20 mouse cellular contexts compared by ENCODE assay signal in the genomic region with DNA sequence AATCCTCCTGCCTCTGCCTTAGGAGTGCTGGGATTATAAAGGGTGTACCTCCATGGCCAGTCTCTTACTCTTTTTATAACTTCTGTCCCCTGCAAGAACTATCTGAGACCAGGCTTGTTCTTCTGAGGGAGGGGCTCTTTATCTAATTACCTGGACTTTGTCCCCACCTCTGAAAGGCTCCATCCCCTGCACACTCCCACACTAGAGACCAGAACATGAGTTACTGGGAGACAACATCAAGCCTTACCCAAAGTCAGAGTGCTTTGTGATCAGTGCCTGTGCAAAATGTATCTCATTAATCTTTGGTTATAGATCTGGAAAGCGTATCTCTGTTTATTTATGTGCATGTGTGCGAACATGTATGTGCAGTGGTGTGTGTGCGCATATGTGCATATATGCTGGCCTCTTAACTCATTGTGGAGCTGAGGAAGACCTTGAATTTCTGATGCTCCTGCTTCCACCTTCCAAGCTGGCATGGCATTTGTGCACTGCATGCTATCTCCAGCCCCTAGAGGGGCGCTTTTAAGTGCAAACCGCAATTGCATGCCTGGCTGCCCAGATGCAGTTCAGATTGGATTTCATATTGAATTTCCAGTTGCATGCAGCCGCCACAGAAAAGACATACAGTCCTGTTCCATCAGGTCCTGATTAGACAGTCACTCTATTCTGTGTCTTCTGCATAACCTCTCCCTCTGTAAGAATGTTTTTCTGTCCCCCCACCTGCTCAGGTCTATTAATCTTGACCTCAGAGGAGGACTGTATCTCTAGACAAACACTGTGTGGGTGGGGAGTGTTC. TPM values are rescaled to one million over a fixed set of nuclear protein-coding genes. Genes with fewer than 3 reads are reported as not detected.
DNase-seq lines count a peak whose midpoint lies in the region; ATAC-seq and TF ChIP-seq lines count a peak whose summit lies in the region.
"Had no signal": no experiment of that assay in that cellular context is flagged by ENCODE, and none has a peak within 500 bp of the region (broad histone marks: within the 10 kb centered on the region; RNA-seq: fewer than 3 reads in every experiment).

No protein-coding gene starts in this region.

- no peaks in the 10 kb centered on the region for H3K27me3 ChIP-seq in kidney, postnatal 0 days (ENCODE audit: insufficient read depth, low read length)
- no peaks in the 10 kb centered on the region for H3K27me3 ChIP-seq in kidney, adult 2 months (replicated peaks; ENCODE audit: control insufficient read depth, insufficient read depth, low read length)
- H3K27me3 ChIP-seq in embryonic facial prominence, embryonic 13.5 days = no peaks in the 10 kb centered on the region
- no peaks in the 10 kb centered on the region for H3K27me3 ChIP-seq in hindbrain, embryonic 14.5 days (ENCODE audit: control insufficient read depth, insufficient read depth, low read length)
- H3K27me3 ChIP-seq in midbrain, embryonic 15.5 days (replicated peaks) = no peaks in the 10 kb centered on the region
- no peaks in the 10 kb centered on the region for H3K27me3 ChIP-seq in liver, embryonic 11.5 days (replicated peaks; ENCODE audit: control insufficient read depth, insufficient read depth, low read length)
- H3K27me3 ChIP-seq: limb, embryonic 13.5 days had no signal

- H3K4me2 ChIP-seq in kidney, postnatal 0 days (ENCODE audit: low read length) = no peak overlapping the region
- no peak overlapping the region for H3K4me2 ChIP-seq in embryonic facial prominence, embryonic 13.5 days
- H3K4me2 ChIP-seq in hindbrain, embryonic 14.5 days (replicated peaks) = no peak overlapping the region
- no peak overlapping the region for H3K4me2 ChIP-seq in midbrain, embryonic 15.5 days
- no peak overlapping the region for H3K4me2 ChIP-seq in liver, embryonic 11.5 days
- H3K4me2 ChIP-seq: limb, embryonic 13.5 days had no signal

- no peak for TF ChIP-seq CTCF in kidney, postnatal 0 days (IDR thresholded peaks at IDR 0.05; ENCODE audit: low read depth)
- TF ChIP-seq CTCF in kidney, adult 2 months (conservative IDR thresholded peaks at IDR 0.05; ENCODE audit: insufficient read depth, insufficient read length, low read depth, low read length) = no peak

- peak; percentile 63 for ATAC-seq in kidney, postnatal 0 days (replicated peaks; ENCODE audit: low FRiP score, low read depth)
- ATAC-seq in embryonic facial prominence, embryonic 13.5 days (ENCODE audit: insufficient number of reproducible peaks, insufficient read depth, low FRiP score, low TSS enrichment, low read depth) = no peak
- no peak for ATAC-seq in hindbrain, embryonic 14.5 days (ENCODE audit: low FRiP score)
- no peak; the same call in 1 of the 2 replicates for ATAC-seq in midbrain, embryonic 15.5 days (replicated peaks)
- no peak for ATAC-seq in erythroblast, adult 5-6 weeks (replicated peaks; ENCODE audit: low FRiP score, poor library complexity, severe bottlenecking)
- no peak for ATAC-seq in liver, embryonic 11.5 days (replicated peaks; ENCODE audit: low FRiP score)
- ATAC-seq: inflammation-experienced regulatory T-cells, adult 6 months had no signal

- H3K4me3 ChIP-seq in kidney, postnatal 0 days (replicated peaks; ENCODE audit: low read depth, low read length) = no peak overlapping the region
- H3K4me3 ChIP-seq in kidney, adult 2 months (ENCODE audit: insufficient read depth, low read depth, low read length) = no peak overlapping the region
- no peak overlapping the region for H3K4me3 ChIP-seq in embryonic facial prominence, embryonic 13.5 days
- H3K4me3 ChIP-seq in hindbrain, embryonic 14.5 days (replicated peaks; ENCODE audit: low read length) = no peak overlapping the region
- no peak overlapping the region for H3K4me3 ChIP-seq in midbrain, embryonic 15.5 days
- no peak overlapping the region for H3K4me3 ChIP-seq in liver, embryonic 11.5 days (ENCODE audit: low read depth, low read length)
- H3K4me3 ChIP-seq: erythroblast, embryonic 14.5 days; heart, adult 2 months; limb, embryonic 13.5 days had no signal

- H3K4me1 ChIP-seq in kidney, postnatal 0 days (replicated peaks; ENCODE audit: insufficient read depth, low read length) = no peaks in the 10 kb centered on the region
- no peaks in the 10 kb centered on the region for H3K4me1 ChIP-seq in kidney, adult 2 months (ENCODE audit: control insufficient read depth, insufficient read depth, low read length)
- peaks cover 16% of the 10 kb centered on the region for H3K4me1 ChIP-seq in embryonic facial prominence, embryonic 13.5 days
- no peaks in the 10 kb centered on the region for H3K4me1 ChIP-seq in hindbrain, embryonic 14.5 days (replicated peaks; ENCODE audit: control insufficient read depth, insufficient read depth, low read length)
- no peaks in the 10 kb centered on the region for H3K4me1 ChIP-seq in midbrain, embryonic 15.5 days
- H3K4me1 ChIP-seq in liver, embryonic 11.5 days (replicated peaks; ENCODE audit: control insufficient read depth, insufficient read depth, low read length) = peaks cover 4% of the 10 kb centered on the region
- H3K4me1 ChIP-seq: limb, embryonic 13.5 days had no signal

- no peaks in the 10 kb centered on the region for H3K36me3 ChIP-seq in kidney, postnatal 0 days (ENCODE audit: insufficient read depth, low read length)
- H3K36me3 ChIP-seq in kidney, adult 2 months (ENCODE audit: control insufficient read depth, insufficient read depth, low read length) = no peaks in the 10 kb centered on the region
- no peaks in the 10 kb centered on the region for H3K36me3 ChIP-seq in embryonic facial prominence, embryonic 13.5 days
- H3K36me3 ChIP-seq in hindbrain, embryonic 14.5 days (replicated peaks; ENCODE audit: control insufficient read depth, insufficient read depth) = no peaks in the 10 kb centered on the region
- H3K36me3 ChIP-seq in midbrain, embryonic 15.5 days (replicated peaks) = no peaks in the 10 kb centered on the region
- H3K36me3 ChIP-seq in liver, embryonic 11.5 days (ENCODE audit: control insufficient read depth, insufficient read depth, low read length) = no peaks in the 10 kb centered on the region
- H3K36me3 ChIP-seq: limb, embryonic 13.5 days had no signal

- TF ChIP-seq POLR2A in kidney, adult 2 months (IDR thresholded peaks at IDR 0.05; ENCODE audit: low read depth, low read length) = no peak

- WGBS in kidney, postnatal 0 days = 52% methylated on average over 6 of the region's 6 CpGs
- 61% methylated on average over 6 of the region's 6 CpGs for WGBS in kidney, adult 2 months
- 58% methylated on average over 6 of the region's 6 CpGs for WGBS in embryonic facial prominence, embryonic 13.5 days
- whole genome bisulfite sequencing in hindbrain, embryonic 14.5 days = 81% methylated on average over 6 of the region's 6 CpGs
- 80% methylated on average over 6 of the region's 6 CpGs for WGBS in midbrain, embryonic 15.5 days
- 85% methylated on average over 6 of the region's 6 CpGs for WGBS in liver, embryonic 11.5 days

- no peak overlapping the region for H3K27ac ChIP-seq in kidney, postnatal 0 days
- H3K27ac ChIP-seq in kidney, adult 2 months (ENCODE audit: insufficient read depth, low read depth, low read length) = no peak overlapping the region
- 0 out of 2 replicates have a peak overlapping the region, but pooled peaks have one; percentile 11 for H3K27ac ChIP-seq in embryonic facial prominence, embryonic 13.5 days
- H3K27ac ChIP-seq in hindbrain, embryonic 14.5 days = peak overlapping the region; percentile 70
- H3K27ac ChIP-seq in midbrain, embryonic 15.5 days = peak overlapping the region; percentile 24; the same call in 1 of the 2 replicates
- no peak overlapping the region for H3K27ac ChIP-seq in liver, embryonic 11.5 days (ENCODE audit: low read depth, low read length)
- H3K27ac ChIP-seq: heart, adult 2 months; limb, embryonic 13.5 days had no signal

- no peak overlapping the region for H3K9ac ChIP-seq in kidney, postnatal 0 days (ENCODE audit: low read depth, low read length)
- no peak overlapping the region for H3K9ac ChIP-seq in embryonic facial prominence, embryonic 13.5 days
- no peak overlapping the region for H3K9ac ChIP-seq in hindbrain, embryonic 14.5 days
- H3K9ac ChIP-seq in midbrain, embryonic 15.5 days = no peak overlapping the region
- no peak overlapping the region for H3K9ac ChIP-seq in liver, embryonic 11.5 days (ENCODE audit: low read depth, low read length)
- H3K9ac ChIP-seq: limb, embryonic 13.5 days had no signal

- H3K9me3 ChIP-seq in kidney, postnatal 0 days (replicated peaks; ENCODE audit: low read length) = no peaks in the 10 kb centered on the region
- H3K9me3 ChIP-seq in embryonic facial prominence, embryonic 13.5 days = no peaks in the 10 kb centered on the region
- H3K9me3 ChIP-seq in hindbrain, embryonic 14.5 days (ENCODE audit: control insufficient read depth, low read length) = no peaks in the 10 kb centered on the region
- H3K9me3 ChIP-seq in midbrain, embryonic 15.5 days = no peaks in the 10 kb centered on the region
- H3K9me3 ChIP-seq in liver, embryonic 11.5 days (ENCODE audit: control insufficient read depth, low read length) = no peaks in the 10 kb centered on the region
- H3K9me3 ChIP-seq: limb, embryonic 13.5 days had no signal

- DNase-seq in kidney, postnatal 0 days (ENCODE audit: low spot score) = peak; percentile 82
- DNase-seq in kidney, adult 2 months = no peak
- DNase-seq in hindbrain, embryonic 14.5 days (ENCODE audit: low spot score) = no peak
- DNase-seq in liver, embryonic 11.5 days (ENCODE audit: low spot score) = no peak
- DNase-seq in heart, adult 11 months = no peak
- DNase-seq: adrenal gland, postnatal 36 days; cerebellum, adult 9-11 months; heart, adult 2 months; heart, postnatal 10 days; right cerebral cortex, postnatal 4 days; thymus, postnatal 36 days had no signal

RNA-seq across cellular contexts. Expression of gene Stk10, which starts 43.1 kb away (rescaled TPM):
- 2.3 and 2.4 TPM in 2 replicates for polyA plus RNA-seq in kidney, postnatal 0 days (2015; fragmentation: Nextera tagmentation; extraction: Ambion mirVana)
- polyA plus RNA-seq in kidney, adult 2 months (2012; rRNA removed) = 6.3 and 9.4 TPM in 2 replicates
- 1.6 and 2.4 TPM in 2 replicates for polyA plus RNA-seq in embryonic facial prominence, embryonic 13.5 days (2015; fragmentation: Nextera tagmentation; extraction: Ambion mirVana)
- polyA plus RNA-seq in hindbrain, embryonic 14.5 days (2014; fragmentation: Nextera tagmentation; extraction: Ambion mirVana) = 1.8 and 2.2 TPM in 2 replicates
- polyA plus RNA-seq in midbrain, embryonic 15.5 days (2015; fragmentation: Nextera tagmentation; extraction: Ambion mirVana) = 2.0 and 2.3 TPM in 2 replicates
- total RNA-seq in erythroblast, adult 5-6 weeks (2015; ENCODE audit: low replicate concordance) = 11.5 and 18.3 TPM in 2 replicates
- 9.9 and 19.2 TPM in 2 replicates for total RNA-seq in erythroblast, adult 5-6 weeks (2017; ENCODE audit: low replicate concordance)
- 4.8 and 5.8 TPM in 2 replicates for polyA plus RNA-seq in liver, embryonic 11.5 days (2014; fragmentation: Nextera tagmentation; extraction: Ambion mirVana)

RNA-seq across cellular contexts. Expression of gene Efcab9, which starts 44.3 kb away (rescaled TPM):
- polyA plus RNA-seq in kidney, postnatal 0 days (2015; fragmentation: Nextera tagmentation; extraction: Ambion mirVana) = 0.49 TPM in 1 of 2 replicates, not detected in the other
- 0.14 TPM in 1 of 2 replicates, not detected in the other for polyA plus RNA-seq in kidney, adult 2 months (2012; rRNA removed)
- polyA plus RNA-seq in embryonic facial prominence, embryonic 13.5 days (2015; fragmentation: Nextera tagmentation; extraction: Ambion mirVana) = 0.40 TPM in 1 of 2 replicates, not detected in the other
- polyA plus RNA-seq in hindbrain, embryonic 14.5 days (2014; fragmentation: Nextera tagmentation; extraction: Ambion mirVana) = not detected in 2 replicates
- 0.46 TPM in 1 of 2 replicates, not detected in the other for polyA plus RNA-seq in midbrain, embryonic 15.5 days (2015; fragmentation: Nextera tagmentation; extraction: Ambion mirVana)
- total RNA-seq in erythroblast, adult 5-6 weeks (2015; ENCODE audit: low replicate concordance) = not detected in 2 replicates
- total RNA-seq in erythroblast, adult 5-6 weeks (2017; ENCODE audit: low replicate concordance) = not detected in 2 replicates
- polyA plus RNA-seq in liver, embryonic 11.5 days (2014; fragmentation: Nextera tagmentation; extraction: Ambion mirVana) = 0.25 and 0.49 TPM in 2 replicates
- total RNA-seq: heart, adult 2 months; left cerebral cortex, postnatal 10 days; megakaryocyte-erythroid progenitor cell, adult 5-6 weeks had no signal
- polyA plus RNA-seq: erythroblast, embryonic 14.5 days; heart, adult 2 months; large intestine, adult 2 months had no signal

Comparison
In these comparisons a context has a peak if more than half of its experiments do, and no peak if none do; other contexts are left out.
1. H3K27ac ChIP-seq: peak in embryonic facial prominence, embryonic 13.5 days (single experiment), hindbrain, embryonic 14.5 days (single experiment) and midbrain, embryonic 15.5 days (single experiment); none in kidney, postnatal 0 days (single experiment), kidney, adult 2 months (single experiment) and liver, embryonic 11.5 days (single experiment).